Mouse (Mus musculus) heart, postnatal 25 days (tissue): ENCODE measurements around the gene Ahcyl2. TPM values are rescaled to one million over a fixed set of nuclear protein-coding genes. Genes with fewer than 3 reads are reported as not detected.

Source experiments
- DNase-seq: peaks from one replicate; pipeline ENCODE4 v3.0.0; 2022; ENCODE audit warnings: low spot score
- intact Hi-C: fragments of 180-260 bp; cut with DNase I; formaldehyde crosslinking; loops from one replicate; pipeline ENCODE4 v1.15.1; 2025
- total RNA-seq, 2 experiments: library from RNA; stranded (reverse); gene quantifications; 2 replicates each; pipeline ENCODE4 v1.2.3; 2021

The Ahcyl2 gene
- total RNA-seq, 2 experiments from 2014 or later = 15.0 to 16.9 TPM

GRCm38 (mm10) chr6:29838531-29838930, 70.7 kb downstream of the Ahcyl2 start:
- intact Hi-C loops = no loop called here

GRCm38 (mm10) chr6:29840008-29840407, 72.2 kb downstream of the Ahcyl2 start:
- intact Hi-C loops = no loop called here
- DNase-seq = no peak

More at GRCm38 (mm10) chr6:29838531-29838930, 70.7 kb downstream of the Ahcyl2 start:
- DNase-seq = no peak

GRCm38 (mm10) chr6:29841461-29841860, 73.7 kb downstream of the Ahcyl2 start:
- DNase-seq = no peak
- intact Hi-C loops = no loop called here

GRCm38 (mm10) chr6:29847643-29848166, 79.9 kb downstream of the Ahcyl2 start:
- no peak for DNase-seq
- intact Hi-C loops = no loop called here

GRCm38 (mm10) chr6:29848808-29849207, 81.0 kb downstream of the Ahcyl2 start:
- intact Hi-C loops = no loop called here
- no peak for DNase-seq

- intact Hi-C loops = loop anchor here (5.0 kb wide), 4 partner anchors 92 to 507 kb away; no protein-coding TSS in a partner anchor
- DNase-seq = no peak
Observed at GRCm38 (mm10) chr6:29850096-29850495, 82.3 kb downstream of the Ahcyl2 start.

- intact Hi-C loops = loop anchor here (5.0 kb wide), 4 partner anchors 92 to 507 kb away; no protein-coding TSS in a partner anchor
- DNase-seq = no peak
Observed at GRCm38 (mm10) chr6:29850747-29851146, 82.9 kb downstream of the Ahcyl2 start.

GRCm38 (mm10) chr6:29851873-29852272, 84.1 kb downstream of the Ahcyl2 start:
- intact Hi-C loops = loop anchor here (5.0 kb wide), 4 partner anchors 90 to 505 kb away; no protein-coding TSS in a partner anchor
- DNase-seq = no peak

GRCm38 (mm10) chr6:29853213-29853899, 85.5 kb downstream of the Ahcyl2 start:
- intact Hi-C loops = loop anchor here (5.0 kb wide), 4 partner anchors 89 to 504 kb away; no protein-coding TSS in a partner anchor
- DNase-seq = peak; percentile 40

GRCm38 (mm10) chr6:29853900-29854390, 86.1 kb downstream of the Ahcyl2 start:
- intact Hi-C loops = loop anchor here (5.0 kb wide), 4 partner anchors 88 to 503 kb away; no protein-coding TSS in a partner anchor
- no peak for DNase-seq

GRCm38 (mm10) chr6:29858619-29859018, 90.8 kb downstream of the Ahcyl2 start:
- DNase-seq = no peak
- intact Hi-C loops = no loop called here

GRCm38 (mm10) chr6:29859344-29859743, 91.5 kb downstream of the Ahcyl2 start:
- no peak for DNase-seq
- intact Hi-C loops = no loop called here

- intact Hi-C loops = no loop called here
- DNase-seq = no peak
Observed at GRCm38 (mm10) chr6:29860238-29860637, 92.4 kb downstream of the Ahcyl2 start.

- DNase-seq = no peak
- intact Hi-C loops = no loop called here
Observed at GRCm38 (mm10) chr6:29864926-29865325, 97.1 kb downstream of the Ahcyl2 start.

GRCm38 (mm10) chr6:29866935-29867724, 99.3 kb downstream of the Ahcyl2 start:
- intact Hi-C loops = no loop called here
- no peak for DNase-seq

GRCm38 (mm10) chr6:29868341-29868895, 100.6 kb downstream of the Ahcyl2 start:
- intact Hi-C loops = no loop called here
- no peak for DNase-seq

- intact Hi-C loops = no loop called here
- DNase-seq = no peak
Observed at GRCm38 (mm10) chr6:29873654-29874053, 105.8 kb downstream of the Ahcyl2 start.

GRCm38 (mm10) chr6:29875576-29875975, 107.8 kb downstream of the Ahcyl2 start:
- intact Hi-C loops = no loop called here
- peak; percentile 28 for DNase-seq

GRCm38 (mm10) chr6:29876782-29877181, 109.0 kb downstream of the Ahcyl2 start:
- no peak for DNase-seq

GRCm38 (mm10) chr6:29879579-29879978, 111.8 kb downstream of the Ahcyl2 start:
- intact Hi-C loops = no loop called here
- DNase-seq = no peak

More at GRCm38 (mm10) chr6:29876782-29877181, 109.0 kb downstream of the Ahcyl2 start:
- intact Hi-C loops = no loop called here
